Mouse (Mus musculus) kidney, adult 2 months (tissue): ENCODE measurements around the gene Adk. TPM values are rescaled to one million over a fixed set of nuclear protein-coding genes. Genes with fewer than 3 reads are reported as not detected.

ENCODE experiments used
- DNase-seq: peaks from one replicate; pipeline ENCODE4 v3.0.0; 2021
- H3K27ac ChIP-seq: fragments of 200-500 bp; 2 replicates; pipeline ENCODE4 v1.5.1; 2012; ENCODE audit warnings: low read depth, low read length, control low read depth, inconsistent platforms; ENCODE audit not compliant: insufficient read depth
- H3K27me3 ChIP-seq: fragments of 200-500 bp; replicated peaks from 2 replicates; pipeline ENCODE4 v1.6.1; 2012; ENCODE audit warnings: mild to moderate bottlenecking, moderate library complexity, low read length, inconsistent platforms; ENCODE audit not compliant: control insufficient read depth, insufficient read depth
- H3K36me3 ChIP-seq: fragments of 200-500 bp; 2 replicates; pipeline ENCODE4 v1.6.1; 2012; ENCODE audit warnings: mild to moderate bottlenecking, moderate library complexity, low read length, inconsistent platforms; ENCODE audit not compliant: control insufficient read depth, insufficient read depth
- H3K4me1 ChIP-seq: fragments of 200-500 bp; 2 replicates; pipeline ENCODE4 v1.6.1; 2011; ENCODE audit warnings: low read length; ENCODE audit not compliant: control insufficient read depth, insufficient read depth
- H3K4me3 ChIP-seq: fragments of 200-500 bp; 2 replicates; pipeline ENCODE4 v1.5.1; 2011; ENCODE audit warnings: mild to moderate bottlenecking, low read depth, low read length, control low read depth; ENCODE audit not compliant: insufficient read depth
- CTCF ChIP-seq: fragments of 200-500 bp; conservative IDR thresholded peaks from 2 replicates; pipeline ENCODE4 v1.5.1; 2011; ENCODE audit warnings: low read depth, mild to moderate bottlenecking, control low read depth, low read length, moderate library complexity, mixed read lengths; ENCODE audit not compliant: insufficient read depth, insufficient read length
- POLR2A ChIP-seq: fragments of 200-500 bp; IDR thresholded peaks from one replicate; pipeline ENCODE4 v1.6.1; 2011; ENCODE audit warnings: low read depth, low read length, control low read depth
- WGBS: fragments of 180-500 bp; shearing (Covaris S2); methylation state at CpG from one replicate; pipeline ENCODE4 v1.1.7; 2018; 5-methylcytosine and 5-hydroxymethylcytosine counted together
- polyA plus RNA-seq: library from polyadenylated mRNA; depleted of rRNA; stranded (reverse); fragments of >200 nt; gene quantifications from 2 replicates; pipeline ENCODE4 v1.2.3, GENCODE M21; 2012

Adk gene
- polyA plus RNA-seq, 1 experiment, result 121 TPM

DNA sequence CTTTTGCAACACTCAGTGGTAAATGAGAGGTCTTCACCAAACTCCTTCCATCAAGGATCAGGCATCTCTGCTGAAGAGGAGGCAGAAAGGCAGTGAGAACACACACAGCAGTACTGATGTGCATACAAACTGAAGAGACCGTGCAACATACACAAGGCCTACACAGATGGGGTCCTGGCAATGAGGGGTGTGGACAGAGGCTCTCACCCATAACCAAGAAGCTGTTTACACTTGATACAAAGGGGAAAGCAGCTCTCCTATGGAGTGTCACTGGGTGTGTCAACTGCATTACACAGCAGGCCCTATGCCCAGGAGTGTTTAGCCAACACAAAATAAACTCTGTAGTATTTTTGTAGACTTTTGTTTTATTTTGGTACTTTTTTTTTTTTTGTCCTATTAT lies 59.1 kb downstream of the Adk start:
- no peaks in the 10 kb centered on the region for H3K27me3 ChIP-seq
- DNase-seq, result no peak
- H3K4me1 ChIP-seq, result peaks cover 8% of the 10 kb centered on the region
- H3K36me3 ChIP-seq, result no peaks in the 10 kb centered on the region
- no peak overlapping the region for H3K27ac ChIP-seq
- no peak overlapping the region for H3K4me3 ChIP-seq
- 93% methylated on average over 1 of the region's 1 CpGs for WGBS
- no peak for TF ChIP-seq POLR2A
- no peak for TF ChIP-seq CTCF

- Histone ChIP-seq H3K27ac (no peak overlapping the region), H3K27me3 (no peaks in the 10 kb centered on the region), H3K4me3 (no peak overlapping the region), H3K36me3 (no peaks in the 10 kb centered on the region), H3K4me1 (peaks cover 4% of the 10 kb centered on the region)
- 81% methylated on average over 5 of the region's 5 CpGs for WGBS
- no peak for DNase-seq
- no peak for TF ChIP-seq POLR2A
- TF ChIP-seq CTCF, result no peak
Observed at GRCm38 (mm10) chr14:21112174-21112573, 59.8 kb downstream of the Adk start.

DNA sequence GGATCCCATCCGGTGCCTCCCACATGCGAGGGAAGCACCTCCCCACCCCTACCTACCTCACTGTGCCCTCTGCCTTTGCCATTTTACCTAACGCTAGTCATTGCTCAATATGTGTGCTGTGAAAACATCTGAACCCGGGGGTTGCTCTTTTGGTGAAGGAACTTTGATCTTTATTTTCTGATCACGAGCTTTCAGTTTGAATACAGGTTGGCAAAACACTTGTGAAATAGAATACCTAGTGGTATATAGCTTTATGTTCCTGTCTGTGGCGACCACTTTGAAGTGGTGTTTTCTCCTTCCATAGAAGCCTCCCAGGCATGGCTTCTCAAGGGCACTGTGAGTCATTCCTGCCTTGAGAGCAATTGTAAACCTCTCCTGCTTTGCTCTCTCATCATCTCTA lies 60.4 kb downstream of the Adk start:
- TF ChIP-seq POLR2A, result no peak
- TF ChIP-seq CTCF, result no peak
- H3K4me3 ChIP-seq, result no peak overlapping the region
- WGBS, result 46% methylated on average over 6 of the region's 6 CpGs
- no peaks in the 10 kb centered on the region for H3K27me3 ChIP-seq
- H3K36me3 ChIP-seq, result no peaks in the 10 kb centered on the region
- DNase-seq, result peak; percentile 32
- H3K4me1 ChIP-seq, result peaks cover 2% of the 10 kb centered on the region
- no peak overlapping the region for H3K27ac ChIP-seq

- Histone ChIP-seq H3K4me3 (no peak overlapping the region), H3K36me3 (no peaks in the 10 kb centered on the region), H3K27ac (no peak overlapping the region), H3K4me1 (no peaks in the 10 kb centered on the region; the same call in 1 of the 2 replicates), H3K27me3 (no peaks in the 10 kb centered on the region)
- no peak for DNase-seq
- TF ChIP-seq CTCF (no peak), POLR2A (no peak)
Observed at GRCm38 (mm10) chr14:21114339-21114738, 62.0 kb downstream of the Adk start.

- no peak overlapping the region for H3K27ac ChIP-seq
Observed at GRCm38 (mm10) chr14:21115318-21115717, 62.9 kb downstream of the Adk start.

DNA sequence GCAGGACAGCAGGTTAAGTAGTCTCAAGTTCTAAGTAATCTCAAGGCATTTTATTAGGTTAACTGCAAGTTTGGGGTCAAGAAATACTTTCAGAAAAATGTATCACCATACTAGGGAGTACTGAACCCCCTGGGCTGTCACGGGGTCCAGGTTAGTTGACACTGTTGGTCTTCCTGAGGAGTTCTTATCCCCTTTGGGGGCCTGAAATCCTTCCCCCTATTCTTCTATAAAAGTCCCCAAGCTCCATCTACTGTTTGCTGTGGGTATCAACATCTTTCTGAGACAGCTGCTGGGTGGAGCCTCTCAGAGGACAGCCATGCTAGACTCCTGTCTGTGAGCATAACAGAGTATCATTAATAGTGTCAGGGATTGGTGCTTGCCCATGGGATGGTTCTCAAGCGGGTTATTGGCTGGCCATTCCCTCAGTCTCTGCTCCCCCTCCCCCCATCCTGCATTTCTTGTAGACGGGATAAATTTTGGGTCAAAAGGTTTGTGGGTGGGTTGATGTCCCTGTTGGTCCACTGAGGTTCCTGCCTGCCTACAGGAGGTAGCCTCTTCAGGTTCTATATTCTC lies 63.6 kb downstream of the Adk start:
- Histone ChIP-seq H3K4me3 (no peak overlapping the region), H3K36me3 (no peaks in the 10 kb centered on the region), H3K27me3 (no peaks in the 10 kb centered on the region), H3K27ac (no peak overlapping the region), H3K4me1 (no peaks in the 10 kb centered on the region; the same call in 1 of the 2 replicates)
- DNase-seq, result peak; percentile 54
- TF ChIP-seq CTCF, result peak; percentile 19; the same call in 1 of the 2 replicates
- TF ChIP-seq POLR2A, result no peak
- WGBS, result 39% methylated on average over 3 of the region's 3 CpGs

More at GRCm38 (mm10) chr14:21115318-21115717, 62.9 kb downstream of the Adk start:
- H3K4me3 ChIP-seq, result no peak overlapping the region
- H3K4me1 ChIP-seq, result no peaks in the 10 kb centered on the region; the same call in 1 of the 2 replicates
- peak; percentile 50 for DNase-seq
- H3K36me3 ChIP-seq, result no peaks in the 10 kb centered on the region
- TF ChIP-seq POLR2A, result no peak
- no peak for TF ChIP-seq CTCF
- no peaks in the 10 kb centered on the region for H3K27me3 ChIP-seq
- 45% methylated on average over 4 of the region's 4 CpGs for WGBS

GRCm38 (mm10) chr14:21118095-21118494 lies 65.7 kb downstream of the Adk start:
- Histone ChIP-seq H3K27me3 (no peaks in the 10 kb centered on the region), H3K27ac (no peak overlapping the region), H3K4me1 (no peaks in the 10 kb centered on the region; the same call in 1 of the 2 replicates), H3K36me3 (no peaks in the 10 kb centered on the region), H3K4me3 (no peak overlapping the region)
- 66% methylated on average over 4 of the region's 4 CpGs for WGBS
- DNase-seq, result no peak
- TF ChIP-seq POLR2A (no peak), CTCF (no peak)
